Mouse (Mus musculus) liver, adult (tissue): ENCODE results near the gene Syndig1l.

ENCODE experiments used
- GATA4 ChIP-seq: IDR thresholded peaks from 2 replicates; pipeline ENCODE4 v1.6.1; 2014; ENCODE audit warnings: mild to moderate bottlenecking, low read length; ENCODE audit not compliant: insufficient replicate concordance

Gene Syndig1l

GRCm38 (mm10) chr12:84698319-84699081, at the start of gene Syndig1l:
Gene Syndig1l, minus strand, starts transcription at chr12:84698831.
- no peak for TF ChIP-seq GATA4

GRCm38 (mm10) chr12:84748134-84748533, 49.5 kb upstream of the Syndig1l start:
- no peak for TF ChIP-seq GATA4

- no peak for TF ChIP-seq GATA4
Observed at GRCm38 (mm10) chr12:84745700-84746099, 47.1 kb upstream of the Syndig1l start.

GRCm38 (mm10) chr12:84743496-84743895, 44.9 kb upstream of the Syndig1l start:
- no peak for TF ChIP-seq GATA4

GRCm38 (mm10) chr12:84733366-84733765, 34.7 kb upstream of the Syndig1l start:
- no peak for TF ChIP-seq GATA4

- TF ChIP-seq GATA4 = no peak
Observed at GRCm38 (mm10) chr12:84728421-84728820, 29.8 kb upstream of the Syndig1l start.

GRCm38 (mm10) chr12:84727434-84727833, 28.8 kb upstream of the Syndig1l start:
- TF ChIP-seq GATA4 = no peak

- no peak for TF ChIP-seq GATA4
Observed at GRCm38 (mm10) chr12:84726986-84727385, 28.4 kb upstream of the Syndig1l start.

- no peak for TF ChIP-seq GATA4
Observed at GRCm38 (mm10) chr12:84726391-84726790, 27.8 kb upstream of the Syndig1l start.

- TF ChIP-seq GATA4 = no peak
Observed at GRCm38 (mm10) chr12:84718462-84719244, 20.0 kb upstream of the Syndig1l start.

GRCm38 (mm10) chr12:84714578-84714977, 15.9 kb upstream of the Syndig1l start:
- no peak for TF ChIP-seq GATA4

GRCm38 (mm10) chr12:84709842-84710439, 11.3 kb upstream of the Syndig1l start:
- no peak for TF ChIP-seq GATA4

GRCm38 (mm10) chr12:84707804-84708203, 9.2 kb upstream of the Syndig1l start:
- TF ChIP-seq GATA4 = no peak

GRCm38 (mm10) chr12:84706886-84707285, 8.3 kb upstream of the Syndig1l start:
- TF ChIP-seq GATA4 = no peak

GRCm38 (mm10) chr12:84702586-84702985, 4.0 kb upstream of the Syndig1l start:
- TF ChIP-seq GATA4 = no peak

- no peak for TF ChIP-seq GATA4
Observed at GRCm38 (mm10) chr12:84692141-84692540, 6.5 kb downstream of the Syndig1l start.

GRCm38 (mm10) chr12:84691347-84691746, 7.3 kb downstream of the Syndig1l start:
- no peak for TF ChIP-seq GATA4

GRCm38 (mm10) chr12:84689051-84689450, 9.6 kb downstream of the Syndig1l start:
- TF ChIP-seq GATA4 = no peak
